In the genomic region with DNA sequence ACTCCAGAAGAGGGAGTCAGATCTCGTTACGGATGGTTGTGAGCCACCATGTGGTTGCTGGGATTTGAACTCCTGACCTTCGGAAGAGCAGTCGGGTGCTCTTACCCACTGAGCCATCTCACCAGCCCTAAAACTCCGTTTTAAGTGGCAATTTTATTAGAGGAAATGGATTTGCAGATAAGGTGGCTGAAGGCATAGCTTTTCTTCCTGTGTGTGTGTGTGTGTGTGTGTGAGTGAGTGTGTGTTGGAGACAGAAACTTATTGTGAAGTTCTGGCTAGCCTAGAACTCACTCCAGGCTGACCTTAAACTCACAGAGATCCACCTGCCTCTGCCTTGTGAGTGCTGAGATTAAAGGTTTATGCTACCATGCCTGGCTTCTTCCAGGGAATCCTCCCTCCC, we compare ENCODE assay signal across 7 mouse cellular contexts. TPM values are rescaled to one million over a fixed set of nuclear protein-coding genes. Genes with fewer than 3 reads are reported as not detected.
"Had no signal": no experiment of that assay in that cellular context is flagged by ENCODE, and none has a peak within 500 bp of the region (broad histone marks: within the 10 kb centered on the region; RNA-seq: fewer than 3 reads in every experiment).

No protein-coding gene starts in this region.

RNA-seq across cellular contexts. Expression of gene Cygb, which starts 12.9 kb away (rescaled TPM):
- total RNA-seq: megakaryocyte progenitor cell, adult 5-6 weeks; megakaryocyte, adult 5-6 weeks; megakaryocyte-erythroid progenitor cell, adult 5-6 weeks; monocyte, adult 5-6 weeks had no signal
- polyA plus RNA-seq: macrophage had no signal

RNA-seq across cellular contexts. Expression of gene Prcd, which starts 13.7 kb away (rescaled TPM):
- total RNA-seq: liver, adult 2 months; megakaryocyte, adult 5-6 weeks; midbrain, postnatal 0 days; monocyte, adult 5-6 weeks had no signal
- polyA plus RNA-seq: liver, adult 2 months; macrophage had no signal
